Mouse (Mus musculus): ENCODE results near the gene Dxo.

Dxo gene

GRCm38 (mm10) chr17:34879336-34879879 lies 42.6 kb downstream of the Dxo start, which contains the start of gene Zbtb12:
TSS of gene Zbtb12 (plus strand) at chr17:34879483.
- no peak for DNase-seq (ENCODE audit: low read depth, low spot score)

GRCm38 (mm10) chr17:34881166-34881565 lies 44.3 kb downstream of the Dxo start:
- no peak for DNase-seq (ENCODE audit: low read depth, low spot score)

- no peak for DNase-seq (ENCODE audit: low read depth, low spot score)
These were observed 45.0 kb downstream of the Dxo start, which contains the start of gene Gm20547 for GRCm38 (mm10) chr17:34881683-34882310. TSS of gene Gm20547 (minus strand) at chr17:34882042.

GRCm38 (mm10) chr17:34883332-34883731 lies 46.5 kb downstream of the Dxo start:
- no peak for DNase-seq (ENCODE audit: low read depth, low spot score)

- DNase-seq (ENCODE audit: low read depth, low spot score), result no peak
These were observed 47.9 kb downstream of the Dxo start for GRCm38 (mm10) chr17:34884704-34885103.

- no peak for DNase-seq (ENCODE audit: low read depth, low spot score)
These were observed 48.8 kb downstream of the Dxo start for GRCm38 (mm10) chr17:34885615-34886014.

GRCm38 (mm10) chr17:34887942-34888341 lies 51.1 kb downstream of the Dxo start:
- no peak for DNase-seq (ENCODE audit: low read depth, low spot score)

Measured in telencephalon, adult 2 months (tissue).